Mouse (Mus musculus) neural tube, embryonic 15.5 days (tissue): ENCODE measurements around the gene Etv6. TPM values are rescaled to one million over a fixed set of nuclear protein-coding genes. Genes with fewer than 3 reads are reported as not detected.
"Not testable (repeated sequence)": the region's sequence is repeated elsewhere in the genome, so short reads cannot be mapped to it uniquely, and the experiment has no call there.

Source experiments
- ATAC-seq: fragments of 200-750 bp; cut with Nextera tagmentation; 2 replicates; pipeline ENCODE4 v1.8.0; 2017; ENCODE audit warnings: mild to moderate bottlenecking, moderate TSS enrichment, moderate library complexity; ENCODE audit not compliant: low FRiP score
- H3K27ac ChIP-seq: fragments of 300-500 bp; sonication (generic); replicated peaks from 2 replicates; pipeline ENCODE4 v1.5.1; 2015; ENCODE audit warnings: mild to moderate bottlenecking, inconsistent platforms
- H3K27me3 ChIP-seq: fragments of 300-500 bp; sonication (generic); replicated peaks from 2 replicates; pipeline ENCODE4 v1.6.1; 2015; ENCODE audit warnings: inconsistent platforms
- H3K36me3 ChIP-seq: fragments of 300-500 bp; sonication (generic); 2 replicates; pipeline ENCODE4 v1.6.1; 2015; ENCODE audit warnings: inconsistent platforms
- H3K4me1 ChIP-seq: fragments of 300-500 bp; sonication (generic); 2 replicates; pipeline ENCODE4 v1.6.1; 2015; ENCODE audit warnings: inconsistent platforms
- H3K4me2 ChIP-seq: fragments of 300-500 bp; sonication (generic); 2 replicates; pipeline ENCODE4 v1.6.1; 2015; ENCODE audit warnings: inconsistent platforms, mild to moderate bottlenecking, moderate library complexity
- H3K4me3 ChIP-seq: fragments of 300-500 bp; sonication (generic); replicated peaks from 2 replicates; pipeline ENCODE4 v1.5.1; 2015; ENCODE audit warnings: mild to moderate bottlenecking, inconsistent platforms
- H3K9ac ChIP-seq: fragments of 300-500 bp; sonication (generic); replicated peaks from 2 replicates; pipeline ENCODE4 v1.6.1; 2015; ENCODE audit warnings: mild to moderate bottlenecking, inconsistent platforms
- H3K9me3 ChIP-seq: fragments of 300-500 bp; sonication (generic); replicated peaks from 2 replicates; pipeline ENCODE4 v1.6.1; 2016; ENCODE audit warnings: inconsistent platforms
- WGBS: fragments of 180-500 bp; shearing (Covaris S2); methylation state at CpG from one replicate; pipeline ENCODE4 v1.1.7; 2015; ENCODE audit warnings: mixed read lengths; 5-methylcytosine and 5-hydroxymethylcytosine counted together
- polyA plus RNA-seq: library from polyadenylated mRNA; unstranded; fragments of >200 nt; fragmentation: Nextera tagmentation; extraction: Ambion mirVana; gene quantifications from 2 replicates; pipeline ENCODE4 v1.2.1, GENCODE M21; 2015

The Etv6 gene
- 5.8 and 9.1 TPM in 2 replicates for polyA plus RNA-seq

DNA sequence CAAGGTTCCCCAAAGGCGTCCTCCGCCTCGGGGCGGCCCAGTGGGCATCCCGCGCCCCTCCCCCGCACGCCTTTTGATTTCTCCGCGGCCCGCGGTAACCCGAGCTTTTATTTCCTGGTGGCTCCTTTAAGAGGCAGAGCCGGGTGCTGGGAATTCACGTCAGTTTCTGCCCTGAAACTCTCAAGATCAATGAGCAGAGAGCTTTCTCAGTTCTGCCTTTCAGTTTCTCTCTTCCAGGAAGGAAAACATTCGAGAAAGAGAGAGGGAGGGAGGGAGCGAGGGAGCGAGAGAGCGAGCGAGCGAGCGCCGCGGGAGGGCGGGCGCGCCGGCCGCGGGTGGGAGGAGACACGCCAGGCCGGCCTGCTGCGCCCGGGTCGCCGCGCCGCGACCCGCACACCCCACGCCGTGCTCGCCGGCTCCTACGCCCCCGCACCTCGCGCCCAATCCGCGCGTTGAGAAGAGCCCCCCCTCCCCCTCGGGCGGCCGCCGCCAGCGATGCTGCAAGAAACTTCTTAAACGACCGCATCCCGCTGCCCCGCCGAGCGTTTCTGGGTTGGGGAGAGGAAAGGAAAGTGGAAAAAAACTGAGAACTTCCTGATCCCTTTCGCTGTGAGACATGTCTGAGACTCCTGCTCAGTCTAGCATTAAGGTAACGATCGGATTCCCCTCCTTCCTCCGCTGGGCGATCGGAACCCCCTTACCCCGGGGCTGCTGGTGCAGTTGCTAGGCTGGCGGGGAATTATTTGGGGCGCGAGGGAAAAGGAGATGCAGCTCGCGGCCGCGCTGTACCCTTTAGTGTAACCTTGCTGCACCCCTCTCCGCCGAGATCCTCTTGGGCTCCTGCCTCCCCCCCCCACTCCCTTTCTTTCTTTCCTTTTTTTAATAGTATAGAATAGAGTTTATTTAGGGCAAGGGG lies at the start of gene Etv6:
Etv6 (plus strand) TSS at position 211 of the 916 bp plus-strand sequence.
- Histone ChIP-seq H3K4me1 (peaks cover 48% of the 10 kb centered on the region), H3K4me2 (peak within 1 kb of the TSS; percentile 70), H3K27me3 (no peaks in the 10 kb centered on the region), H3K27ac (peak within 1 kb of the TSS; percentile 100), H3K9me3 (no peaks in the 10 kb centered on the region), H3K9ac (peak within 1 kb of the TSS; percentile 93), H3K4me3 (peak within 1 kb of the TSS; percentile 86), H3K36me3 (no peaks in the 10 kb centered on the region)
- peak; percentile 79 for ATAC-seq
- WGBS, result under 1% methylated on average over 62 of the region's 78 CpGs

- H3K4me3 ChIP-seq, result no peak overlapping the region
- ATAC-seq, result no peak
- no peaks in the 10 kb centered on the region for H3K9me3 ChIP-seq
- H3K36me3 ChIP-seq, result no peaks in the 10 kb centered on the region
- H3K27me3 ChIP-seq, result no peaks in the 10 kb centered on the region
- no peak overlapping the region for H3K27ac ChIP-seq
- 84% methylated on average over 2 of the region's 2 CpGs for WGBS
- peaks cover 4% of the 10 kb centered on the region; the same call in 1 of the 2 replicates for H3K4me1 ChIP-seq
- H3K9ac ChIP-seq, result no peak overlapping the region
- H3K4me2 ChIP-seq, result no peak overlapping the region
Measured at GRCm38 (mm10) chr6:133986161-133986560, 49.3 kb upstream of the Etv6 start.

GRCm38 (mm10) chr6:133987068-133987591 lies 48.4 kb upstream of the Etv6 start:
- no peak overlapping the region for H3K27ac ChIP-seq
- H3K4me2 ChIP-seq, result no peak overlapping the region
- no peaks in the 10 kb centered on the region for H3K9me3 ChIP-seq
- peaks cover 4% of the 10 kb centered on the region; the same call in 1 of the 2 replicates for H3K4me1 ChIP-seq
- WGBS, result 62% methylated on average over 2 of the region's 2 CpGs
- H3K36me3 ChIP-seq, result no peaks in the 10 kb centered on the region
- ATAC-seq, result no peak
- H3K27me3 ChIP-seq, result no peaks in the 10 kb centered on the region
- H3K9ac ChIP-seq, result no peak overlapping the region
- H3K4me3 ChIP-seq, result no peak overlapping the region

- Histone ChIP-seq H3K4me2 (no peak overlapping the region), H3K9ac (no peak overlapping the region), H3K4me1 (peaks cover 4% of the 10 kb centered on the region; the same call in 1 of the 2 replicates), H3K36me3 (no peaks in the 10 kb centered on the region), H3K27me3 (no peaks in the 10 kb centered on the region), H3K27ac (no peak overlapping the region), H3K9me3 (no peaks in the 10 kb centered on the region), H3K4me3 (no peak overlapping the region)
- WGBS, result 60% methylated on average over 9 of the region's 9 CpGs
- ATAC-seq, result no peak
Measured at GRCm38 (mm10) chr6:133988011-133988410, 47.5 kb upstream of the Etv6 start.

DNA sequence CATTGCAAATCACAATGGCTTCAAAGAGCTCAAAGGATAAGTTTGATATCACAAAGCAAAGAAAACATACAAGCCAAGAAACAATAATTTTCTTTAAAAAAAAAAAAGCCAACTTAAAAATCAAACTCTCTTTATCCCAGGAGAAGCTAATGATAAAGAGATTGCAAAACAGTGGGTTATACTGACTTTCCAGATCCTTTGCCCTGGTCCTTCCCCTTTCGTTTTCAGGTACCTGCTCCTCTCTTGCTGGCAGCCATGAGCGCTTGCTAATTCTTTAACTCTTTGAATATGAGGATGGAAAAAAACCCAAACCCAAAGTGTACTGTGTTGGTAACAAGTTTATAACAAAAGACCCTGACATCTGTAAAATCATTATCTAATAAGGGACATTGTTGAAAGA lies 38.0 kb upstream of the Etv6 start:
- H3K36me3 ChIP-seq, result no peaks in the 10 kb centered on the region
- H3K4me3 ChIP-seq, result no peak overlapping the region
- no peak overlapping the region for H3K9ac ChIP-seq
- no peaks in the 10 kb centered on the region for H3K9me3 ChIP-seq
- H3K27ac ChIP-seq, result no peak overlapping the region
- H3K4me2 ChIP-seq, result no peak overlapping the region
- 92% methylated on average over 2 of the region's 2 CpGs for WGBS
- ATAC-seq, result no peak
- H3K27me3 ChIP-seq, result no peaks in the 10 kb centered on the region
- no peaks in the 10 kb centered on the region for H3K4me1 ChIP-seq

- no peak for ATAC-seq
- no peaks in the 10 kb centered on the region for H3K4me1 ChIP-seq
- H3K27ac ChIP-seq, result no peak overlapping the region
- H3K9me3 ChIP-seq, result no peaks in the 10 kb centered on the region
- no peaks in the 10 kb centered on the region for H3K27me3 ChIP-seq
- no peak overlapping the region for H3K4me2 ChIP-seq
- no peaks in the 10 kb centered on the region for H3K36me3 ChIP-seq
- 87% methylated on average over 2 of the region's 2 CpGs for WGBS
- no peak overlapping the region for H3K9ac ChIP-seq
- no peak overlapping the region for H3K4me3 ChIP-seq
Measured at GRCm38 (mm10) chr6:133997935-133998334, 37.6 kb upstream of the Etv6 start.

DNA sequence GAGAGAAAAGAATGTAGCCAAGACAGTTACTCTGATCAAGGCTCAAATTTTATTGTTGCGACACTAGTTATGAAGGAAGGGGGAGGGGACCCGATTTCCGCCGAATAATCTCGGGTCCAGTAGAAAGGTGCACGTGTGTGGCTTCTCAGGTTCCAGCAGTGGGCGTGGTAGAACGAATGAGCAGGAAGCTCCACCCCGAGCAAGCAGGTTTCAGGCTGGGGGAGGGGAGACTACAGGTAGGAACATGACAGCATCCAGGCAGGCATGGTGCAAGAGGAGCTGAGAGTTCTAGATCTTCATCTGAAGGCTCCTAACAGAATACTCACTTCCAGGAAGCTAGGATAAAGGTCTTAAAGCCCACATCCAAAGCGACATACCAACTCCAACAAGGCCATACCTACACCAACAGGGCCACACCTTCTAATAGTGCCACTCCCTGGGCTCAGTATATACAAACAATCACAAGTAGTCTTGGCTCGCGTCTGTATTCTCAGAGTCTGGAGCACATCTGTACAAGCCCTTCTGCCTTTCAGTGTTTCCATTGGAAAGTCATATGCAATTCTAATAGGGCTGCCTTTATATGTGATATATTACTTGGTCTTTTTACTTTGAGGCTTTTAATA lies 20.9 kb upstream of the Etv6 start:
- not testable (repeated sequence) for H3K36me3 ChIP-seq, H3K4me2 ChIP-seq, H3K9ac ChIP-seq, ATAC-seq, H3K4me3 ChIP-seq, H3K27me3 ChIP-seq, H3K4me1 ChIP-seq, H3K27ac ChIP-seq, H3K9me3 ChIP-seq
- WGBS, result 76% methylated on average over 6 of the region's 12 CpGs

GRCm38 (mm10) chr6:134018807-134019206 lies 16.7 kb upstream of the Etv6 start:
- H3K9ac ChIP-seq, result no peak overlapping the region
- no peak for ATAC-seq
- no peak overlapping the region for H3K4me2 ChIP-seq
- 95% methylated on average over 1 of the region's 1 CpGs for WGBS
- H3K4me1 ChIP-seq, result no peaks in the 10 kb centered on the region
- H3K9me3 ChIP-seq, result no peaks in the 10 kb centered on the region
- no peak overlapping the region for H3K4me3 ChIP-seq
- H3K36me3 ChIP-seq, result no peaks in the 10 kb centered on the region
- no peak overlapping the region for H3K27ac ChIP-seq
- H3K27me3 ChIP-seq, result no peaks in the 10 kb centered on the region

- Histone ChIP-seq H3K4me3 (no peak overlapping the region), H3K36me3 (no peaks in the 10 kb centered on the region), H3K27ac (no peak overlapping the region), H3K4me1 (no peaks in the 10 kb centered on the region), H3K9me3 (no peaks in the 10 kb centered on the region), H3K9ac (no peak overlapping the region), H3K27me3 (no peaks in the 10 kb centered on the region), H3K4me2 (no peak overlapping the region)
- 81% methylated on average over 6 of the region's 6 CpGs for WGBS
- ATAC-seq, result no peak
Measured at GRCm38 (mm10) chr6:134020821-134021220, 14.7 kb upstream of the Etv6 start.

DNA sequence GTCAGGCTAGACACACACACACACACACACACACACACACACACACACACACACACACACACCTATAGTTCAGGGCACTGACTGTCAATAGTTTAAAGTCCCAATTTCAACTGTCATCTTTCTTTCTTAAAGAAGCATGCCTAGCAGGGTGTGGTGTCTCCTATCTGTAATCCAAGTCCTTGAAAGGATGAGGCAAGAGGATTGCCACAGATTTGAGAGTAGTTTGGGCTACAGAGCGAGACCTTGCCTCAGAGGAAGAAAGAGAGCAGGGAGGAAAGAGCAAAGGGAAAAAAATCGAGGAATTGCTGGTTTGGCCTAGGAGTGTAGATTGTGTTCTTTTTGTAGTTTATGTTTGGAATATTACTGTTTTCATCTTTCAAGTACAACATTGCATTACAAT lies 9.2 kb upstream of the Etv6 start:
- ATAC-seq, result no peak
- WGBS, result 83% methylated on average over 2 of the region's 2 CpGs
- H3K9ac ChIP-seq, result no peak overlapping the region
- no peak overlapping the region for H3K4me2 ChIP-seq
- no peaks in the 10 kb centered on the region for H3K27me3 ChIP-seq
- no peaks in the 10 kb centered on the region for H3K4me1 ChIP-seq
- H3K36me3 ChIP-seq, result no peaks in the 10 kb centered on the region
- H3K9me3 ChIP-seq, result no peaks in the 10 kb centered on the region
- no peak overlapping the region for H3K4me3 ChIP-seq
- H3K27ac ChIP-seq, result no peak overlapping the region

GRCm38 (mm10) chr6:134027022-134027421 lies 8.5 kb upstream of the Etv6 start:
- no peaks in the 10 kb centered on the region for H3K27me3 ChIP-seq
- H3K4me1 ChIP-seq, result no peaks in the 10 kb centered on the region
- H3K9me3 ChIP-seq, result no peaks in the 10 kb centered on the region
- H3K9ac ChIP-seq, result no peak overlapping the region
- H3K4me3 ChIP-seq, result no peak overlapping the region
- no peak for ATAC-seq
- no peak overlapping the region for H3K4me2 ChIP-seq
- no peak overlapping the region for H3K27ac ChIP-seq
- 88% methylated on average over 4 of the region's 4 CpGs for WGBS
- no peaks in the 10 kb centered on the region for H3K36me3 ChIP-seq

DNA sequence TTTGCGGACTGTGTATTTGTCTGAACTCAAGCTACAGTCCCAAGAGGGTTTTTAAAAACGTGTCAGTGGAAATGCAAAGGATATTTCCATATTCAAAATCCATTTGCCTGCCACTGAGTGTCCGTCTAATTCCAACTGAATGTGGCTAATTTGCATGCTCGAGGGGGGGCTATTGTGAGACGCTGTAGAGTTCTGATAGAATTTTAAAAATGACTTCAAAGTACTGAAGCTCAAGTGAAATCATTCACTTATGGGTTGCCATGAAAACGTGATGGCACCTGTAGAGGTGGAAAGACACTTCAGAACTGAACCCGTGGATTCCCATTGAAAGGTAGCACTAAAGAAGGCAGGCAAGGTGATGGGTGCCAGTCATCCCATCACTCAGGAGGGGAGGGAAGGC lies 3.0 kb upstream of the Etv6 start:
- H3K27me3 ChIP-seq, result no peaks in the 10 kb centered on the region
- no peak overlapping the region for H3K9ac ChIP-seq
- H3K4me2 ChIP-seq, result no peak overlapping the region
- H3K4me1 ChIP-seq, result peaks cover 21% of the 10 kb centered on the region
- no peak overlapping the region for H3K4me3 ChIP-seq
- H3K36me3 ChIP-seq, result no peaks in the 10 kb centered on the region
- H3K9me3 ChIP-seq, result no peaks in the 10 kb centered on the region
- 21% methylated on average over 7 of the region's 7 CpGs for WGBS
- H3K27ac ChIP-seq, result no peak overlapping the region
- ATAC-seq, result no peak
